Mouse (Mus musculus): ENCODE results near the gene Wee2.

Gene Wee2

GRCm38 (mm10) chr6:40436047-40436483 lies 2.8 kb upstream of the Wee2 start, which contains the start of gene E330009J07Rik:
Gene E330009J07Rik (minus strand): TSS chr6:40436135.
- peak; percentile 90 for DNase-seq

- no peak for DNase-seq
Measured at GRCm38 (mm10) chr6:40439731-40440130, 843 bp downstream of the Wee2 start.

- DNase-seq = no peak
Measured at GRCm38 (mm10) chr6:40441276-40441675, 2.4 kb downstream of the Wee2 start.

GRCm38 (mm10) chr6:40441755-40442154 lies 2.9 kb downstream of the Wee2 start:
- DNase-seq = peak; percentile 38 to 49

GRCm38 (mm10) chr6:40443281-40443928 lies 4.5 kb downstream of the Wee2 start:
- DNase-seq = no peak

GRCm38 (mm10) chr6:40448626-40449025 lies 9.7 kb downstream of the Wee2 start:
- no peak for DNase-seq

GRCm38 (mm10) chr6:40454436-40455041 lies 15.7 kb downstream of the Wee2 start:
- peak; percentile 45 to 49 for DNase-seq

GRCm38 (mm10) chr6:40465710-40466109 lies 26.8 kb downstream of the Wee2 start:
- peak; percentile 46 to 53 for DNase-seq

GRCm38 (mm10) chr6:40470916-40471719 lies 32.2 kb downstream of the Wee2 start, which contains the start of gene Ssbp1:
Gene Ssbp1 (plus strand): TSS chr6:40471352.
- peak; percentile 93 to 94 for DNase-seq

GRCm38 (mm10) chr6:40471720-40472010 lies 32.8 kb downstream of the Wee2 start:
- no peak for DNase-seq

GRCm38 (mm10) chr6:40476132-40476531 lies 37.2 kb downstream of the Wee2 start:
- DNase-seq = peak; percentile 20 to 28

GRCm38 (mm10) chr6:40479705-40480104 lies 40.8 kb downstream of the Wee2 start:
- no peak for DNase-seq

GRCm38 (mm10) chr6:40482318-40482717 lies 43.4 kb downstream of the Wee2 start:
- no peak for DNase-seq

GRCm38 (mm10) chr6:40490933-40491332 lies 52.0 kb downstream of the Wee2 start, which contains the start of gene Tas2r137:
Gene Tas2r137 (plus strand): TSS chr6:40491233.
- DNase-seq = no peak

- no peak for DNase-seq
Measured at GRCm38 (mm10) chr6:40493229-40493628, 54.3 kb downstream of the Wee2 start, which contains the start of gene Tas2r108. Gene Tas2r108 (plus strand): TSS chr6:40493529.
